Mouse (Mus musculus): Measurements from ENCODE around the gene Mpi.

Gene Mpi

GRCm38 (mm10) chr9:57552139-57552887 is at the start of gene Mpi:
Mpi (minus strand) TSS chr9:57552763.
- peak; percentile 36 for DNase-seq (ENCODE audit: low read depth, low spot score)
- Histone ChIP-seq H3K27me3 (ENCODE audit: control insufficient read depth, insufficient read depth, low read length, poor library complexity, severe bottlenecking) (no peaks in the 10 kb centered on the region), H3K36me3 (ENCODE audit: control insufficient read depth, insufficient read depth, low read length, poor library complexity, severe bottlenecking) (no peaks in the 10 kb centered on the region; the same call in 1 of the 2 replicates)

- Histone ChIP-seq H3K36me3 (ENCODE audit: control insufficient read depth, insufficient read depth, low read length, poor library complexity, severe bottlenecking) (no peaks in the 10 kb centered on the region), H3K27me3 (ENCODE audit: control insufficient read depth, insufficient read depth, low read length, poor library complexity, severe bottlenecking) (no peaks in the 10 kb centered on the region)
- no peak for DNase-seq (ENCODE audit: low read depth, low spot score)
Observed at GRCm38 (mm10) chr9:57602098-57602497, 49.5 kb upstream of the Mpi start.

GRCm38 (mm10) chr9:57601353-57601706 is 48.8 kb upstream of the Mpi start:
- Histone ChIP-seq H3K27me3 (ENCODE audit: control insufficient read depth, insufficient read depth, low read length, poor library complexity, severe bottlenecking) (no peaks in the 10 kb centered on the region), H3K36me3 (ENCODE audit: control insufficient read depth, insufficient read depth, low read length, poor library complexity, severe bottlenecking) (no peaks in the 10 kb centered on the region)
- no peak for DNase-seq (ENCODE audit: low read depth, low spot score)

GRCm38 (mm10) chr9:57600620-57601352 is 48.2 kb upstream of the Mpi start:
- no peaks in the 10 kb centered on the region for H3K27me3 ChIP-seq (ENCODE audit: control insufficient read depth, insufficient read depth, low read length, poor library complexity, severe bottlenecking)
- no peak for DNase-seq (ENCODE audit: low read depth, low spot score)
- no peaks in the 10 kb centered on the region for H3K36me3 ChIP-seq (ENCODE audit: control insufficient read depth, insufficient read depth, low read length, poor library complexity, severe bottlenecking)

GRCm38 (mm10) chr9:57598851-57599563 is 46.4 kb upstream of the Mpi start:
- H3K27me3 ChIP-seq (ENCODE audit: control insufficient read depth, insufficient read depth, low read length, poor library complexity, severe bottlenecking): no peaks in the 10 kb centered on the region
- H3K36me3 ChIP-seq (ENCODE audit: control insufficient read depth, insufficient read depth, low read length, poor library complexity, severe bottlenecking): peaks cover 6% of the 10 kb centered on the region; the same call in 1 of the 2 replicates
- no peak for DNase-seq (ENCODE audit: low read depth, low spot score)

- H3K36me3 ChIP-seq (ENCODE audit: control insufficient read depth, insufficient read depth, low read length, poor library complexity, severe bottlenecking): peaks cover 8% of the 10 kb centered on the region; the same call in 1 of the 2 replicates
- no peak for DNase-seq (ENCODE audit: low read depth, low spot score)
- no peaks in the 10 kb centered on the region for H3K27me3 ChIP-seq (ENCODE audit: control insufficient read depth, insufficient read depth, low read length, poor library complexity, severe bottlenecking)
Observed at GRCm38 (mm10) chr9:57597929-57598382, 45.4 kb upstream of the Mpi start.

GRCm38 (mm10) chr9:57597265-57597664 is 44.7 kb upstream of the Mpi start:
- no peaks in the 10 kb centered on the region for H3K27me3 ChIP-seq (ENCODE audit: control insufficient read depth, insufficient read depth, low read length, poor library complexity, severe bottlenecking)
- peaks cover 8% of the 10 kb centered on the region; the same call in 1 of the 2 replicates for H3K36me3 ChIP-seq (ENCODE audit: control insufficient read depth, insufficient read depth, low read length, poor library complexity, severe bottlenecking)
- DNase-seq (ENCODE audit: low read depth, low spot score): no peak

- Histone ChIP-seq H3K36me3 (ENCODE audit: control insufficient read depth, insufficient read depth, low read length, poor library complexity, severe bottlenecking) (peaks cover 8% of the 10 kb centered on the region; the same call in 1 of the 2 replicates), H3K27me3 (ENCODE audit: control insufficient read depth, insufficient read depth, low read length, poor library complexity, severe bottlenecking) (no peaks in the 10 kb centered on the region; the same call in 1 of the 2 replicates)
- no peak for DNase-seq (ENCODE audit: low read depth, low spot score)
Observed at GRCm38 (mm10) chr9:57594174-57594509, 41.6 kb upstream of the Mpi start.

- no peaks in the 10 kb centered on the region; the same call in 1 of the 2 replicates for H3K27me3 ChIP-seq (ENCODE audit: control insufficient read depth, insufficient read depth, low read length, poor library complexity, severe bottlenecking)
- peaks cover 8% of the 10 kb centered on the region; the same call in 1 of the 2 replicates for H3K36me3 ChIP-seq (ENCODE audit: control insufficient read depth, insufficient read depth, low read length, poor library complexity, severe bottlenecking)
Observed at GRCm38 (mm10) chr9:57593454-57594173, 41.1 kb upstream of the Mpi start.

GRCm38 (mm10) chr9:57590726-57591125 is 38.2 kb upstream of the Mpi start:
- DNase-seq (ENCODE audit: low read depth, low spot score): no peak

More at GRCm38 (mm10) chr9:57593454-57594173, 41.1 kb upstream of the Mpi start:
- DNase-seq (ENCODE audit: low read depth, low spot score): no peak

GRCm38 (mm10) chr9:57589224-57590126 is 36.9 kb upstream of the Mpi start, which contains the start of gene Ulk3:
Ulk3 (plus strand) TSS chr9:57589452.
- DNase-seq (ENCODE audit: low read depth, low spot score): peak; percentile 82
- no peaks in the 10 kb centered on the region; the same call in 1 of the 2 replicates for H3K27me3 ChIP-seq (ENCODE audit: control insufficient read depth, insufficient read depth, low read length, poor library complexity, severe bottlenecking)
- peaks cover 11% of the 10 kb centered on the region for H3K36me3 ChIP-seq (ENCODE audit: control insufficient read depth, insufficient read depth, low read length, poor library complexity, severe bottlenecking)

More at GRCm38 (mm10) chr9:57590726-57591125, 38.2 kb upstream of the Mpi start:
- Histone ChIP-seq H3K27me3 (ENCODE audit: control insufficient read depth, insufficient read depth, low read length, poor library complexity, severe bottlenecking) (no peaks in the 10 kb centered on the region; the same call in 1 of the 2 replicates), H3K36me3 (ENCODE audit: control insufficient read depth, insufficient read depth, low read length, poor library complexity, severe bottlenecking) (peaks cover 12% of the 10 kb centered on the region)

- no peak for DNase-seq (ENCODE audit: low read depth, low spot score)
- Histone ChIP-seq H3K27me3 (ENCODE audit: control insufficient read depth, insufficient read depth, low read length, poor library complexity, severe bottlenecking) (no peaks in the 10 kb centered on the region), H3K36me3 (ENCODE audit: control insufficient read depth, insufficient read depth, low read length, poor library complexity, severe bottlenecking) (peaks cover 16% of the 10 kb centered on the region)
Observed at GRCm38 (mm10) chr9:57584991-57585390, 32.4 kb upstream of the Mpi start.

GRCm38 (mm10) chr9:57577144-57577849 is 24.7 kb upstream of the Mpi start:
- Histone ChIP-seq H3K27me3 (ENCODE audit: control insufficient read depth, insufficient read depth, low read length, poor library complexity, severe bottlenecking) (no peaks in the 10 kb centered on the region), H3K36me3 (ENCODE audit: control insufficient read depth, insufficient read depth, low read length, poor library complexity, severe bottlenecking) (peaks cover 7% of the 10 kb centered on the region)
- no peak for DNase-seq (ENCODE audit: low read depth, low spot score)

All from splenic B cell, adult 2 months (primary cell).